Mouse (Mus musculus) cerebellum, postnatal 4 days (tissue): ENCODE data around the gene Rabl6.
A peak's percentile ranks its signal among the peaks of the same experiment; 100 is the strongest.
"Not testable (repeated sequence)": the region's sequence is repeated elsewhere in the genome, so short reads cannot be mapped to it uniquely, and the experiment has no call there.

Source experiments
- DNase-seq, 2 experiments: peaks; one replicate each; pipeline ENCODE4 v3.0.0; 2022; ENCODE audit warnings: low spot score in 2 of 2, mixed read lengths in 1 of 2

Gene Rabl6

GRCm38 (mm10) chr2:25576028-25576850, 32.1 kb downstream of the Rabl6 start:
- no peak for DNase-seq

- DNase-seq: peak in 1 of 2 experiments; percentile 46
These were observed 32.8 kb downstream of the Rabl6 start for GRCm38 (mm10) chr2:25575432-25576027.

GRCm38 (mm10) chr2:25574579-25575431, 33.5 kb downstream of the Rabl6 start, which contains the start of the genes Mamdc4 and Phpt1:
Gene Mamdc4 (minus strand): TSS chr2:25574845.
Gene Phpt1 (minus strand): TSS chr2:25575224.
- DNase-seq: peak; percentile 87 to 95

- DNase-seq: no peak
These were observed 34.2 kb downstream of the Rabl6 start for GRCm38 (mm10) chr2:25574136-25574535.

GRCm38 (mm10) chr2:25573068-25573467, 35.3 kb downstream of the Rabl6 start:
- no peak for DNase-seq

- no peak for DNase-seq
These were observed 37.1 kb downstream of the Rabl6 start for GRCm38 (mm10) chr2:25571221-25571620.

- DNase-seq: no peak
These were observed 39.0 kb downstream of the Rabl6 start for GRCm38 (mm10) chr2:25569323-25569722.

GRCm38 (mm10) chr2:25568473-25569019, 39.8 kb downstream of the Rabl6 start:
- DNase-seq: no peak

- DNase-seq: no peak
These were observed 41.8 kb downstream of the Rabl6 start for GRCm38 (mm10) chr2:25566558-25566957.

GRCm38 (mm10) chr2:25565741-25566140, 42.6 kb downstream of the Rabl6 start:
- no peak for DNase-seq

- peak in 1 of 2 experiments; percentile 14 for DNase-seq
These were observed 46.4 kb downstream of the Rabl6 start for GRCm38 (mm10) chr2:25561946-25562345.

GRCm38 (mm10) chr2:25560551-25560950, 47.8 kb downstream of the Rabl6 start:
- DNase-seq: no peak

- no peak for DNase-seq
These were observed 49.5 kb downstream of the Rabl6 start for GRCm38 (mm10) chr2:25558774-25559173.

GRCm38 (mm10) chr2:25557964-25558360, 50.4 kb downstream of the Rabl6 start:
- no peak for DNase-seq

- peak; percentile 84 to 93 for DNase-seq
These were observed 50.9 kb downstream of the Rabl6 start, which contains the start of gene Edf1 for GRCm38 (mm10) chr2:25557221-25557963. Gene Edf1 (plus strand): TSS chr2:25557847.

GRCm38 (mm10) chr2:25556296-25556695, 52.0 kb downstream of the Rabl6 start:
- DNase-seq: no peak

GRCm38 (mm10) chr2:25555479-25555878, 52.8 kb downstream of the Rabl6 start:
- DNase-seq: not testable (repeated sequence)

GRCm38 (mm10) chr2:25553171-25553786, 55.0 kb downstream of the Rabl6 start:
- DNase-seq: not testable (repeated sequence)

GRCm38 (mm10) chr2:25551186-25551585, 57.1 kb downstream of the Rabl6 start:
- DNase-seq: peak in 1 of 2 experiments; percentile 42
